Mouse (Mus musculus) lung, postnatal 4 days (tissue): ENCODE measurements around the gene Gm28035.

Experiments
- DNase-seq, 2 experiments: peaks; one replicate each; pipeline ENCODE4 v3.0.0; 2021

The Gm28035 gene

DNA sequence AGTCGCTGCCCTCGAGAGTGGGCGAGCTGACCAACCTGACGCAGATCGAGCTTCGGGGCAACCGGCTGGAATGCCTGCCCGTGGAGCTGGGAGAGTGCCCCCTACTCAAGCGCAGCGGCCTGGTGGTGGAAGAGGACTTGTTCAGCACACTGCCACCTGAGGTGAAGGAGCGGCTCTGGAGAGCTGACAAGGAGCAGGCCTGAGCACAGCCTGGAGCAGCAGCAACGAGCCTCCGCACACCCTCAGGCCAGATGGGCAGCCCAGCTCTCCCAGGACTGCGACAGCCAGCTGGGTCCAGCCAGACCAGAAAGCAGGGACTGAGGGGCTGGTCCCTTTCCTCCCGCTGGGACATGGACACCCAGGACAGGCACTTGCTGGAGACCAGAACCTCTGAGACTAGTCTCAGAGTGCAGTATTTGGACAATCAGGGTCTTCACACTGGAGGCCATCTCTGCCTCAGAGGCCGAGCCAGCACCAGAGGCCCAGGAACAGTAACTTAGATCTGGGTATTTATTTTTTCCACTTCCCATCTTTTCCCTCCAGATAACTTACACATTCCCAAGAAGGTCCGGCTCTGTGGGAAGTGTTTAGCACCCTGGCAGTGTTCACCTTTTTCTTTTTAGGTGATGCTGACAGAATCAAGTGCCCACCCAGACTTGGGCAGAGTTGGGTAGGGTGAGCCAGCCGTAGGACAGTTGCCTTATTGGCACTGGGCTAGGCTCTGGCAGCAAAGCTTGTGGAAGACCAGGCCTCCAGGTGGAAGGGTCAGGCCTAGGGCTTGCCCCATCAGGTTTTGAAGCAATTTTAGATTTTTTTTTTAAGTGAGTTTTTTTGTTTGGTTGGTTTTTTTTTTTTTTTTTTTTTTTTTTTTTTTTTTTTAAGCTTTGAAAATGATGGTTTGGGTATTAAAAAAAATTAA lies 21.8 kb downstream of the Gm28035 start:
- DNase-seq, result peak in 1 of 2 experiments; percentile 22

DNA sequence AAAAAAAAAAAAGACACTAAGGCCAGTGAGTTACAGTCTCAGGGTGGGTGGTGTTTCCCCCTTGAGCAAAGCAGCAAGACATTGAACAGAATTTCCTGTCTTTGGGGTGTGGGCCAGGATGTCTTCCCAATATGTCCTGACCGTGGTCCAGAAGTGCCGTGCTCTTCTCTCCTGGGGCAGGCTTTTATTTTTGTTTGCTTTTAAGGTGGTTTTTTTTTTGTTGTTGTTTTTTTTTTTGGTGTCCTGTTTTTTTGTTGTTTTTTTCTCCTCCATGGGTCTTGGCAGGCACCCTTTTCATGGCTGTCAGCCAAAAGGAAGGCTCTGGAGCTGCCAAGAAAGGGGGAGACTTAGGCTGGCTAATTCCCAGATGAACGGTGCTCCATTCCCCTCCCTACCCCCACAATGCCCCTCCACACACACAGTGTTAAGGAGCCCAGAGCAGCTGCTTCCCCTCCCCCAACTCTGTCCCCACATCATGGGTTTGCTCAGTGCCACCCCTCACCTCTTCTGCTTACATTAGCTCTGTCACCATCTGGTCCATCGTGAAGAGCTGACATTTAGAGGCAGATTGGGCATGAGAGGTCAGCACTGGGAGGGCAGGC lies 22.6 kb downstream of the Gm28035 start:
- DNase-seq, result peak; percentile 45 to 73

DNA sequence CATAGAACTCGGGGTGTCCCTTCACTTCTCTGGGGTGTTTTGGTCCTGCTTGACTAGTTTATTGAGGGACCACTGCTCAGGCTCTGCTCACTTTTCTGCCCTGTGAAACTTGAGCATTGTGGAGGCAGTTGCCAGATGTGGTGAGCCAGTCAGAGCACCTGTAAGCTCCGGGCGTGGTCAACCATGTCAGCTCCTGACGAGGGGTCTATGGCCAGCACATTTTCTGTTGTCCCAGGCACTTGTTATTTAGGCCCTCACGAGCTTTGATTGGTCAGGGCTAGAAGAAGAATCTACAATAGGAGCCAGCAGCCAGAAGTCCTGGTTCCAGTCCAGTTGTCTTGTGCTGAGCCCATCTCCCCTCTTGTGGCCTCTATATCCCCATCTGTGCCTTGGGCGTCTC lies 23.4 kb downstream of the Gm28035 start:
- DNase-seq, result no peak

DNA sequence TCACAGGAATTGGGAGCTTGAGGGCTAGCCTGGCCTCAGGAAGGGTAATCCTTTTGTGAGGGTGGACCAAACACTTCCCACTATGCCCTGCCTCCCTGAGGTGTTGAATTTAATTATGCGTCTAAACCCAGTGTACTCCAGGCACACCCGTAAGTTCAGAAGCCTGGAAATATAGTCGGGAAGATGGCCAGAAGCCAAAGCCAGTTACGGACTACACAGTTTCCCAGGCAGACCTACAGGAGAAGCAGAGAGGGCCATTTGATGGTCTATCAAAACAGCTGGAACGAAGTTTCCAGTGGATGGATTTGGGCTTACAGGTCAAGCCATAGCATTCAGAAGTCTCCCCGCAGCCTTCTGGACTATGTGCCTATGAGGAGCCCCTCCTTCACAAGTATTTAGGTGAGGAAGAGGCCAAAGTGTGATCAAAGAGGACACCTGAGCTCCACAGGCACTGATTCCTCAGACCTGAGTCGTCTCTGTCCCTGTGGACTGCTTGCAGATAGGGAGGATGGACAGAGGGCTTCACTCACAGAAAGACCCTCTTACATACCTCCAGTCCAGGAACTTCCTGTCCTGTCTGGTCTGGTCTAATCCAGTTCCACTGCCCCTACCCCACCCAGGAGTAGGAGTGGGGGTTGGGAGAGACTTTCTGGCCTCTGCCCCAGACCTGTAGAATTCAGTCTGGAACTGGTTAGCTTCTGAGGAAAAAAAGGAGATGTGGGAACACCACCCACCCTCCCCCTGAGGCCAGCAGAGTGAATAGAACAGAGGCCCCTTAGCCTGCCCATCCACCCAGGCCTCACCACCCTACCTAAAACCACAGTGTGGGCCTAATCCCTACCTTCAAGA lies 24.5 kb downstream of the Gm28035 start:
- DNase-seq, result peak in 1 of 2 experiments; percentile 20

DNA sequence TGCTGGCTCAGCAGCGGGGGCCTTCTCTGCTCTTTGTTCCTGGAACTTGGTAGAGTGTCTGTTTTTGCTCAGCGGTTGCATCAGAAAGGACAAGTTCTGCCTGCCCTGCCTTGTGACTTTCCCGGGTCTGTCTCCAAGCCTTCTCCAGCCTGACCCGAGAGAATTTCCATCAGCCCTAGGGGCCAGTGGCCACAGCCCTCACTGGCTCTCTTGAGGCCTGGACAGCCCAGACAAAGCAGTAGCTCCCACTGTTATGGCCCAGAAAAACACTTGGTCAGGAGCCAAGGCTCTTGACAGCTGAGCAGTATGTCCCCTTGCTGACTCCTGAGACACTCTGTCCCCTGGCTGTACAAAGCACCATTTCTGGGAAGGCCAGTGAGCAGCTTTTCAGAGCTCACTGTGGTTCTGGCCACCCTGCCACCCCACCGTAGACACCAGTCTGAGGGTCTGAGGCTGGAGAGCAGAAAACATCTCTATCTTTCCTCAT lies 25.4 kb downstream of the Gm28035 start, which contains the start of gene Phyhd1:
Gene Phyhd1, plus strand, starts transcription at position 437 of the 487 bp plus-strand sequence.
- DNase-seq, result peak; percentile 60 to 81

DNA sequence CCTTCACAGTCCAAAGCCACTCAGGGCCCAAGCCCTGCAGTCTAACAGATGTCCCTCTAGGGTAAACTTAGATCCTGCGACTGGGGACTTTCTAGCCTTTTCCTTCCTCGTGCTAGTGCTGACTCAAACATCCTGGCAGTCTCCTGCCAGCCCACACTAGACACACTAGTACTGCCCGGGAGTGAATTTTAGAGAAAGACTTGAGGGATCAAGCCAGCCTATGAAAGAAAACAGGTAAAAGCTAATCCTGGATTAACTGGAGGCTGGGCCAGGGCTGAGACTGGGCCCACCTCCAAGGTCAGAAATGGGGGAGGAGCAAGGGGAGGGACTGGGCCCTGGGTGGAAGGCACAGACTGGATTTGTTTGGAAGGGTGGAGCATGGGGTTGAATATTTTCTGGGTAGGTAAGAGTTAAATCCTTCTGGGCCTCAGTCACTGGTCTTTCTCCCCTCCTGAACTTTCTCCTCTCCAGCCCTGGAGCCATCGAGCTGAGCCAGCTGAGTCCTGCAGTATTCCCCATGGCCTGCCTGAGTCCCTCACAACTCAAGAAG lies 26.1 kb downstream of the Gm28035 start:
- peak; percentile 71 to 80 for DNase-seq

DNA sequence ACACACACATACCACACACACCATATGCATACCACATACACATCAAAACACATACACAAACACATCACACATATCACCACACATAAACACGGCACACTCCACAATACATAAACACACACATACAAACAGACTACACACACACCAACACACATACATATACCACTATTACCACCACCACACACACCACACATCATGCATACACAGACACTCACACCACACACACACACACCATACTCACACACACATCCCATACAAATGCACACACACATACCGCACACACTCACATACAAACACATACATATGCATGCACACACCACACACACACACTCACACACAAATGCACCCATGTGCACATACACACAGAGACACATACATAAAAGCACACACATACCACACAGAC lies 27.1 kb downstream of the Gm28035 start:
- DNase-seq, result no peak

DNA sequence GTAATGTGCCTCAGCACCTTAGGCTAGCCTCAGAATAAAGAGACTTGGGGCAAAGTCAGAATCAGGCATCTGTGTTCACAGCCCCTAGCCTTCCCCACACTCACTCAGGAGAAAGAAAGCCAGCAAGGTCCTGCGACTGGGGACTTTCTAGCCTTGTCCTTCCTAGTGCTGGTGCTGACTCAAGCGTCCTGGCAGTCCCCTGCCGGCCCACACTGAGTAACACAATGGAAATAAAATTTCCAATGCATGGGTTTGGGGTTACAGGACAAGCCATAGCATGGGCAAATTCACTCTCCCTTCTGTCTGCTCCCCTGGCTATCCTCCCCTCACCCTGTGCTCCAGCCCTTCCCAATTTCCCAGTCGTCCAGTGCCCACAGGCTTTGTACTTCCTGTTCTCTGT lies 28.0 kb downstream of the Gm28035 start:
- no peak for DNase-seq

DNA sequence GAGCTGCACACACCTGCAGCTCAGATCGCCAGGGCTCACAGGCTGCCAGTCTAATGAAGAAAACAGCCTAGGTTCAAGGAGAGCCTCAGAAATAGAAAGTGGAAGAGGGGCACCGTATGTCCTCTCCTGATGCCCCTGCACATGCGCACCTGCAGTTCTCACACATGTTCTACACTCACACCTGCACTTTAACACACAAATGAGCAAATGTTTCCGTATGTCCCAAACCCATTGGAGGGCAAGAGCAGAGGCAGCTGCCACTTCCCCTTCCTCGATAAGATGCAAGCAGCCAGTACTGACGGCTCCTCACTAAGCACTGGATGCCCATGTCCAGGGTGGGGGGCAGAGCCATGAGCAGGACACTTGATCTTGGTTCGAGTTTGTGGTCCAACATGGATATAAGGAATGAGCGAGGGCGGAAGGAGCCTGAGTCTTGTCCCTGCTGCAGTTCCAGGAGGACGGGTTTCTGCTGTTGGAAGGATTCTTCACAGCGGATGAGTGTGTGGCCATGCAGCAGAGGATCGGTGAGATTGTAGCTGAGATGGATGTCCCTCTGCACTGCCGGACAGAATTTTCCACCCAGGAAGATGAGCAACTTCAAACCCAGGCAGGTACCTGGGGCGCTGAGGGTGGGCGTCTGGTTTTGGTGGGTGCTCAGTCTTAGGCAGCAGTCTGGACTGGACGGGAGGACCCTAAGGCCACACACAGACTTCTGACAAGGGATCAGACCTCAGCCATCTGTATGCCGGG lies 29.0 kb downstream of the Gm28035 start:
- no peak for DNase-seq

DNA sequence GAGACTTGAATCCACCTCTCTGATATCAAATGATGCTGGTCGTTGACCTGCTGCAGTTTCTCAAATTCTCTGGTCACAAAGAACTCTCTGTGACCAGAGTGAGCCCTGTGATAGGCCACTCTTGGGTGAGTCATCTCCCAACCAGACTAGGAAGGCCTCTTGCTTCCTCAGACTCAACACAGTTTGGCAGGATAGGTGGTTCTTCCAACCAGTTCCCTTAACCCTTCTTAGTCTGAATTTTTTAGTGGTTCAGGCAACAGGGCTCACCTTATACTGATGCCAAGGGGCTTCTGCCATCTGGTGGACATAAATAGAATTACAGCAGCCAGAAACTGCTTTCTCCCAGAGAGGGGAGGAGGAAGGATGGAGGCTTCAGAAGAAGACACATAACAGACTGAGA lies 29.8 kb downstream of the Gm28035 start:
- peak; percentile 45 to 78 for DNase-seq

DNA sequence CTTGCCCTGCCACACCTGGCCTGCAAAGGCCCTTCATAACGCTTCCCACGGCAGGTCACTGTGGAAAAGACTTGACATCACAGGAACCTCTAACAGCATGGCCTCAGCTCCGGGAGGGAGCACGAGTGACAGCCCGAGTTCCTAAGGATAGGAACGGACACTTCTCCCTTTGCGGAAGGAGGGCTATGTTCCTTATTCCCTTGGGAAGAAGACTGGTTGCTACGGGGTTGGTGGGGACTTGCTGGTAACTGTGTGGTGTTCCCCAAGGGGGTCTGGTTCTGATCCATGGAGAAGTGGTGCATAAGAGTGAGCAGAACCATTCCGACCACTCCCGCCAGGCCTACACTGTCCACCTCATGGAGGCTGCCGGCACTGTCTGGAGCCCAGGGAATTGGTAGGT lies 40.4 kb downstream of the Gm28035 start, which contains the start of gene Gm28038:
Gene Gm28038, plus strand, starts transcription at position 301 of the 400 bp plus-strand sequence.
- no peak for DNase-seq

DNA sequence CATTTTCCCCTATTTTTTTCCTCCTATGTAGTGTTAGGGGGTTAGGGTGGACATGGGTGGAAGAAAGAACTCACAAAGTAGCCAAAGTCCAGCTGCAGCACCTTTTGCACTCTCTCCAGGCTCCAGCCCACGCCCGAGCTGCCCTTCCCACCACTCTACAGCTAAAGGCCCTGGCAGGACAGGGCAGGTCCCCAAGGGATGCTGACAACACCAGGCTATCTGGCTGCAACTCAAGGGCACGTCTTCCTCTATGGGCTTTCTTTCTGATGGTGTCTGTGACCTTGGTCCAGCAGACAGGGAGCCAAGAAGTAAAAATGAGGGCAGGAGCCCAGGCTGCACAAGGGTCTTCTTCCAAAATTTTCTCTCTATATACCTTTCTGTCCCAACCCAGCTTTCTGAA lies 41.3 kb downstream of the Gm28035 start:
- DNase-seq, result no peak

DNA sequence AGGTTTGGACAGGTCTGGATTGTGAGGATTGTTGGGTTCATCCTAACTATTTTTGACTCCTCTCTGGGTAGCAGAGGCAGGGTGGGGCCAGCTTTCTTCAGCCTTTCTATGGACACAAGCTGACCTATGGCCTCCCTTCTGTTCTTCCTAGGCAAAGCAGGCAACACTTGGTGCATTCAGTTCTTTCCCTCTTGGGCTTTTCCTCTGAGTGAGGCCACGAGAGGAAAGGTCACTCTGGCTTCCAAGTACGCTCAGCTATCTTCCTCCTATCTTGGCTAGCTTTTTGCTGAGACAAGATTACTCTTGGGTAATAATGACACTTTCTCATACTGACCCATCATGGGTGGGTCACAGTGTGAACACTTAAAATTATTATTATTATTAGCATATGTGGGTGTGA lies 42.8 kb downstream of the Gm28035 start:
- DNase-seq, result no peak

DNA sequence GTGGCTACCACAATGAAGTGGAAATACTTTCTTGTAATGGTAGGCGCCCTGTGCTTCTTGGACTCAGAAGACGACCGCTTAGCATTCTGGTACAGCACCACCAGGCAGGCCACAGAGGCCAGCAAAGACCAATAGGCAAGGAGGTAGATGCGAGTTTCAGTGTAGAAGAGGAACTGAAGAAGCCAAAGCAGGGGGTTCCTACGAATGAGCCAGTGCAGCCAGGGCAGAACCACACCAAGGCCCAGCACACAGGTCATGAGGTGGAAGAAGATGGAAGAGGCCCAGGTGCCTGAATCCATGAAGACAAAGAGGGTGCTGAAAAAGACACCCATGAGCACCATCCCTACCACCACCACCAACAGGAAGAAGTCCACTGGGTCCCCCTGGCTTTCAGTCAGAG lies 44.6 kb downstream of the Gm28035 start:
- no peak for DNase-seq

DNA sequence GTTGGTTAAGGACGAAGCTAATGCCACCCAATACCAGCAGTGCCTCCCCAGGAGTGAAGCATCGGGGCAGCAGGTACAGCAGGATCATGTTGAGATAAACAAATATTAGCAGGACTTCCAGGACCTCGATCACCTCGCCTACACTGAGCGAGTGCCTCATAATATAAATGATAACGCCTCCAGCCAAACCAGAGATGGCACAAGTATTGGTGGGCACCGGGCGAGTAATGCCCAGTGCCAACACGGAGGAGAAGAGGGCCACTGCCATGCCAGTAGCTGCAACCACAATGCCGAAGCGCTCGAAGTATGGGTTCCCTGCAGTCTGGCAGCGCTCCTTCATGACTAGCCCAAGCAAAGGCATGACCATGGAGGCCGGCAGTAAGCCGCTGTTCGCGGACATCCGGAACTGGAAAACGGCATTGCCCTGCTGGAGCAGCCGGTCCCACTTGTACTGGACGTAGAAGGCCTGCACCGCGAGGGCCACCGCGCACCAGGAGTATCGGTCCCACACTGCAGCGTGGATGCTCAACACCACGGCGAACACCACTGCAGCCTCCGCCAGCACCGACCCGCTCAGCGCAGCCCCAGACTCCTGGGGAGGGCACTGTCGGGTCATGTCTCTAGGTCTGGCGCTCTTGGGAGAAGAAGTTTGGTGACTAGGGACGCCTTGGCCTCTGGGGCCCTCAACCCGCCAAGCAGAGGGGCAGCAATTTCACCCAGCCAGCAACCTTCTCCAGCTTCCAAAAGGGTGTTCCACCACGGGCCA lies 45.2 kb downstream of the Gm28035 start:
- DNase-seq, result no peak

DNA sequence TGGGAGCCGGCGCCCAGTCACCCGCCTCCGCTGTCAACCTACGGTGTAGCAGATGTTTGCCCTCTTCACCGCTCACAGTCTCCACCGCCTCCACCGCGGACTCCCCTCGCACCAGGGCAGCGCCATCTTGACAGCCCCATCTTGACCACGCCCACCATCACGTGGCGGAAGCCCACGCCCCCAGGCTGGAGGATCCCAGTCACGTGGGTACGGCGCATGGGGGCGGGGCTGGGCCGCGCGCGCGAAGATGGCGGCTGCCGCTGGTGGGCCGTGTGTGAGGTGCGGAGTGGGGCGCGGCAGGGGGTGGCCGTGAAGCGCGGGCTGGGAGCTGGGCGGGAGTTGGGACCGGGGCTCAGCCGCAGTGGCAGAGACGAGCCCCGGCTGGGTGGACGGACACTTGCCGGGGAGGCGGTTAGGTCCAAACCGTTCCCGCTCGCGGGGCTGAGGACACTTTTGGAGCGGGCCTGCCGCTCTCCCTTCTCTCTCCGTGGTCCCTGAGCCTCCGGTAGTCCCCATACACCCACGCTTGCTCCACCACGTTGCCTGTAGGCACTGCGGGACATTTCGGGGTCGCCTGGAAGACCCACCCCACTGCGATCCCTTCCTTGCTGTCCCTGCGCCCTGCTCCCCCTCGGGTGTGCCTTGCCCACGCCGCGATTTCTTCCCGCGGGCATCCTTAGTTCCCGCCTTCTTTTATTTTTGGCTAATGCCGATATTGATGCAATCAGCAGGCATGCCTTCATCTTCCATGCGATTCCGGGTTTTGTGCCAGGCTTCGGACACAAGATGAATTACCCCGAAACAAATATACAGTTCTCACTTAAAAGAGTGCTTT lies 46.0 kb downstream of the Gm28035 start, which contains the start of the genes Dolk and Nup188:
Gene Dolk, minus strand, starts transcription at position 143 of the 835 bp plus-strand sequence.
Gene Nup188, plus strand, starts transcription at position 206 of the 835 bp plus-strand sequence.
- peak; percentile 96 to 98 for DNase-seq

DNA sequence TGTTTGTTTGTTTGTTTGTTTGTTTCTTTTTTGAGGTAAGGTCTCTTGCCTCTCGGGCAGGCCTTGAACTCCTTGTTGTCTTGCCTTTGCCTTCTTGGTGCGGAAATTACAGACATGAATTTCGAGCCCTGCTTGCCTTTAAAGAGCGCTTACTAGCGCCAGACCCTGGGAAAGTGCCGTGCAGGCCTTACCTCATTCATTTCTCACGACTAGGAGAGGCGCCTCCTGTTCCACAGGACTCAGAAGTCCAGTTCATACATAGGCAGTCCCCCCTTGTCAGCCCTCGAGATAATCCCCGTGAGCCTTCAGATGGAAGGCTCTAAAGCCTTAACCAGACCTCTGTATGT lies 46.6 kb downstream of the Gm28035 start:
- no peak for DNase-seq

DNA sequence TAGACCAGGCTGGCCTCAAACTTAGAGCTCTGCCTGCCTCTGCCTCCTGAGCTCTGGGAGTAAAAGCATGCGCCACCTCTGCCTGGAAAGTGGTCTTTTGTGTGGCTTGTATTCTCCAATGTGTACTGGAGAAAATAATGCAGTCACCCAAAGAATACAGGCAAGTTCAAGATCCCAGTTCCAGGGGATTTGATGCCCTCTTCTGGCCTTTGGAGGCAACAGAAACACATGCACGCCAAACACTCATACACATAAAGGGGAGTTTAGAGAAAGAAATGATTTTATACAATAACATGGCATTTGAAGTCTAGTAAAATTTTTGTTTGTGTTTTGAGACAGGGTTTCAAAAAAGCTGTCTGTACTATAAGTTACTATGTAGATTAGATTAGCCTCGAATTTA lies 59.2 kb downstream of the Gm28035 start:
- DNase-seq, result no peak

DNA sequence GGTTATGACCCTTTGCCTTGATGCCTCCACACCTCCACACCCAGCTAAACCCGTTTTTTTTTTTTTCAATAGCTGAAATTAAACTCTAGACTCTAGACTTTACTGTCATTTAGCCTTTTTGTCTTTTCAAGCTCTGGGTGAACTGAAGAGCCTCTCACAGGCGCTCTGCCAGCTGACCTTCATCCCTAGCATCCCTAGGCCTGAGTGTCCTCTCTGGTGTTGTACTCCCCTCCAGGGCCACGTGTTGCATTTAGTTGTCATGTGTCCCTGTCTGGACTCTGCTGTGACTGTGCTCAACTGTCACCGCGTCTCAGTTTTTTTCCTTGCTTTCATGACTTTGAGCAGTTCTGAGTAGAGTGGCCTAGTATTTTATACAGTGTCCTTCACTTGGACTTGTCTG lies 59.6 kb downstream of the Gm28035 start:
- DNase-seq, result no peak

DNA sequence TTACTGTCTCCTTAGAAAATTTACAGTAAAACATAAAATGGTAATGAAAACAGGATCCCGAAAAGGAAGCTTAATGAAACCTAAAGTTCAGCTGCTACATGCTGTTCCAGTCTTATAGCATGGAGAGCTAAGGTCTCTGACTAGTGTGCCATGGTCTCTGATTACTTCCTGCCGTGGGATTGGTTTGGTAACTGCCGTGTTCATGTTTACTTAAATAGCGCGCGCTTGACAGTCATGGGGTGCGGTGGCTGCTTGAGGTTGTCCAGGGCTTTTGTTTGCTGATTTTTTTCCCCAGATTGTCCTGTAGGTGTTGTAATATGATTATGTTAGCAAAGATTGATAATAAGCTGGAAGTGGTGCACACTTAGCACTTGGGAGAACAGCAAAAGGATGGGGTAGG lies 65.7 kb downstream of the Gm28035 start:
- no peak for DNase-seq
